Mouse (Mus musculus) testis, adult 2 months (tissue): ENCODE measurements around the gene Gata2. TPM values are rescaled to one million over a fixed set of nuclear protein-coding genes. Genes with fewer than 3 reads are reported as not detected.

Source experiments
- H3K27ac ChIP-seq: fragments of 200-500 bp; 2 replicates; pipeline ENCODE4 v1.5.1; 2012; ENCODE audit warnings: low read depth, low read length; ENCODE audit not compliant: control insufficient read depth, insufficient read depth
- H3K27me3 ChIP-seq: fragments of 200-500 bp; 2 replicates; pipeline ENCODE4 v1.6.1; 2012; ENCODE audit warnings: mild to moderate bottlenecking, low read length, moderate library complexity; ENCODE audit not compliant: control insufficient read depth, insufficient read depth
- H3K36me3 ChIP-seq: fragments of 200-500 bp; 2 replicates; pipeline ENCODE4 v1.6.1; 2012; ENCODE audit warnings: mild to moderate bottlenecking, low read length; ENCODE audit not compliant: control insufficient read depth, insufficient read depth
- H3K4me1 ChIP-seq: fragments of 200-500 bp; 2 replicates; pipeline ENCODE4 v1.6.1; 2012; ENCODE audit warnings: low read length; ENCODE audit not compliant: control insufficient read depth, insufficient read depth
- H3K4me3 ChIP-seq: fragments of 200-500 bp; 2 replicates; pipeline ENCODE4 v1.5.1; 2012; ENCODE audit warnings: low read depth, mild to moderate bottlenecking, low read length, moderate library complexity, mixed read lengths; ENCODE audit not compliant: control insufficient read depth
- CTCF ChIP-seq: fragments of 200-500 bp; IDR thresholded peaks from 2 replicates; pipeline ENCODE4 v1.5.1; 2012; ENCODE audit warnings: low read depth, mild to moderate bottlenecking, inconsistent platforms, low read length, moderate library complexity; ENCODE audit not compliant: control insufficient read depth, insufficient read depth, insufficient replicate concordance
- POLR2A ChIP-seq: fragments of 200-500 bp; IDR thresholded peaks from 2 replicates; pipeline ENCODE4 v1.6.1; 2012; ENCODE audit warnings: low read depth, mild to moderate bottlenecking, inconsistent platforms, low read length, moderate library complexity; ENCODE audit not compliant: control insufficient read depth
- polyA plus RNA-seq: library from polyadenylated mRNA; depleted of rRNA; stranded (reverse); fragments of >200 nt; gene quantifications from 2 replicates; pipeline ENCODE4 v1.2.3, GENCODE M21; 2012

Gata2 gene
- polyA plus RNA-seq, 1 experiment: 44.7 TPM

GRCm38 (mm10) chr6:88233996-88234395, 40.3 kb downstream of the Gata2 start:
- Histone ChIP-seq H3K4me3 (no peak overlapping the region), H3K27ac (no peak overlapping the region), H3K36me3 (no peaks in the 10 kb centered on the region), H3K27me3 (no peaks in the 10 kb centered on the region), H3K4me1 (peaks cover 9% of the 10 kb centered on the region)
- TF ChIP-seq CTCF (no peak), POLR2A (no peak)

GRCm38 (mm10) chr6:88235461-88235860, 41.8 kb downstream of the Gata2 start:
- Histone ChIP-seq H3K36me3 (no peaks in the 10 kb centered on the region), H3K4me1 (peaks cover 9% of the 10 kb centered on the region), H3K4me3 (no peak overlapping the region), H3K27ac (no peak overlapping the region), H3K27me3 (no peaks in the 10 kb centered on the region)
- TF ChIP-seq CTCF: no peak
- TF ChIP-seq POLR2A: no peak

GRCm38 (mm10) chr6:88235983-88236382, 42.3 kb downstream of the Gata2 start:
- Histone ChIP-seq H3K27me3 (no peaks in the 10 kb centered on the region), H3K27ac (no peak overlapping the region), H3K4me3 (no peak overlapping the region), H3K4me1 (peaks cover 9% of the 10 kb centered on the region), H3K36me3 (no peaks in the 10 kb centered on the region)
- TF ChIP-seq CTCF: no peak
- TF ChIP-seq POLR2A: no peak

- Histone ChIP-seq H3K36me3 (no peaks in the 10 kb centered on the region), H3K27me3 (no peaks in the 10 kb centered on the region), H3K27ac (no peak overlapping the region), H3K4me1 (peaks cover 9% of the 10 kb centered on the region), H3K4me3 (no peak overlapping the region)
- TF ChIP-seq CTCF (no peak), POLR2A (no peak)
These were observed 42.8 kb downstream of the Gata2 start for GRCm38 (mm10) chr6:88236513-88236912.

DNA sequence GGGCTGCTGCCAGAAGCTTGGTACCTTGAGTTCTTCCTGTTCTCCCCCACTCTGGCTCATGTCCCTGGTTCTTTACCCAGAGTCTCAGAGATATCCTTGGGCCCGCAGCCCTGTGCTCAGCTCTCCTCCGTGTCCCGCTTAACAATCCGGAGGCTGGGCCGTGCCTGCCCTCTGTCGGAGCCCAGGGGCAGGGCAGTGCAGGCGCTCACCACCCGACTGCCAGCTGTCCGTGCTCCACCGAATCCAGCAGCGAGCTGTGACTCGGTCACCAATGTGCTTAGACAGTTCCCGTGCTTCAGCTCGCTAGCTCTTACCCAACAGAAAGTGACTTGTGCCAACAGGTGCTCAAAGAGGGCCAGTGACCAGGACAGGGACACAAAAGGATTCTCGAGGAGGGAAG, 48.9 kb downstream of the Gata2 start:
- TF ChIP-seq CTCF (peak; percentile 54; the same call in 1 of the 2 replicates), POLR2A (no peak)
- Histone ChIP-seq H3K4me1 (no peaks in the 10 kb centered on the region; the same call in 1 of the 2 replicates), H3K36me3 (no peaks in the 10 kb centered on the region), H3K27ac (no peak overlapping the region), H3K27me3 (no peaks in the 10 kb centered on the region), H3K4me3 (no peak overlapping the region)

DNA sequence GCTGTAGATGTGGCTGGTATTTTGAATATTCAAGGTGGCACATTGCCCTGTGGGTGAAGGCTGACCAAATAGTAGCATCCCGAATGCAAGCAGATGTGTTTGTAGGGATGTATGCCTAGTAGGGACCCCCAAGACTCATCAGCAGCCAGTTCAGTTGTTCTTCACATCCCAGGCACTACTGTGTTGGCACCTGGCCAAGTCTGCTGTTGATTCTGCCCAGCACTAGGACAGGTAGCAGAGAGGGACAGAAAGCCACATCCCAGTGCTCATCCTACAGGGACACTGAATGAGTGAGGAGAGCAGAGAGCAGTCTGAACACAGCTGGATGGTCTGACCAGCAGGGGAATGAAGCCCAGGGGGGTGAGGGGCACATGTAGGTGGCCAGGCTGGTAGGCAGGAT, 55.5 kb downstream of the Gata2 start:
- H3K27ac ChIP-seq: no peak overlapping the region
- no peak overlapping the region for H3K4me3 ChIP-seq
- TF ChIP-seq POLR2A: no peak
- TF ChIP-seq CTCF: no peak
- H3K4me1 ChIP-seq: no peaks in the 10 kb centered on the region; the same call in 1 of the 2 replicates
- H3K36me3 ChIP-seq: no peaks in the 10 kb centered on the region
- no peaks in the 10 kb centered on the region for H3K27me3 ChIP-seq

GRCm38 (mm10) chr6:88251396-88251795, 57.7 kb downstream of the Gata2 start:
- H3K27ac ChIP-seq: no peak overlapping the region
- TF ChIP-seq CTCF (no peak), POLR2A (no peak)
- H3K27me3 ChIP-seq: no peaks in the 10 kb centered on the region
- H3K4me1 ChIP-seq: no peaks in the 10 kb centered on the region; the same call in 1 of the 2 replicates
- no peaks in the 10 kb centered on the region for H3K36me3 ChIP-seq
- no peak overlapping the region for H3K4me3 ChIP-seq
